Mouse (Mus musculus) cerebellum, adult 11-12 months (tissue): ENCODE data around the gene Sspo.

ENCODE experiments used
- DNase-seq: peaks from one replicate; pipeline ENCODE4 v3.0.0; 2022

Gene Sspo

DNA sequence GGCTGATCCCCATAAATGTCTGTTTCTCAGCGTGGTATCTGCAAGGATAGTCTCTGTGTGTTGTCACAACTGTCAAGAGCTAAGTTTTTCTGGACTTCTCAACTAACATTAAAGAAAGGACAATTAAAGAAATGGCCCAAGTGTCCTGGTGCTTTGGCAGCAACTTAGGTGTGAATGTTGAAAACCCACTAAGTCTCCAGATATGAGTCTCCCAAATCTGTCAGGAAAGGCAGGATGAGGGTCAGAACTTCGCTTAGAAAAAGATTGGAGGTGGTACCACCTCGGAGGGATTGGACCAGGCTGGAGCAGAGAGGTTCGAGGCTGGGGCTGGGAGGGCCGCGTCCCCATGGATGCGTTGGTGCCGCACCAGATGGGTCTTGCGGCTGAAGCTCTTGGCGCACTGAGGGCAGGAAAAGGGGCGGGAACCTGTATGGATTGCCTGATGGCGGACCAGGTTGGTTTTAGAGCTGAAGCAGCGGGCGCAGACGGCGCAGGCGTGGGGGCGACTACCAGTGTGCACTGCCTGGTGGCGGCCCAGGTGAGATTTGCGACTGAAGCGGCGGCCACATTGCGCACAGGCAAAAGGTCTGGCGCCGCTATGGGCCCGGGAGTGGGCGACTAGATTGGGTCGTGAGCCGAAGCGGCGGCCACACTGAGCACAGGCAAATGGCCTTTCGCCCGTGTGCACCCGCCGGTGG is 10.2 kb upstream of the Sspo start:
- DNase-seq: no peak

DNA sequence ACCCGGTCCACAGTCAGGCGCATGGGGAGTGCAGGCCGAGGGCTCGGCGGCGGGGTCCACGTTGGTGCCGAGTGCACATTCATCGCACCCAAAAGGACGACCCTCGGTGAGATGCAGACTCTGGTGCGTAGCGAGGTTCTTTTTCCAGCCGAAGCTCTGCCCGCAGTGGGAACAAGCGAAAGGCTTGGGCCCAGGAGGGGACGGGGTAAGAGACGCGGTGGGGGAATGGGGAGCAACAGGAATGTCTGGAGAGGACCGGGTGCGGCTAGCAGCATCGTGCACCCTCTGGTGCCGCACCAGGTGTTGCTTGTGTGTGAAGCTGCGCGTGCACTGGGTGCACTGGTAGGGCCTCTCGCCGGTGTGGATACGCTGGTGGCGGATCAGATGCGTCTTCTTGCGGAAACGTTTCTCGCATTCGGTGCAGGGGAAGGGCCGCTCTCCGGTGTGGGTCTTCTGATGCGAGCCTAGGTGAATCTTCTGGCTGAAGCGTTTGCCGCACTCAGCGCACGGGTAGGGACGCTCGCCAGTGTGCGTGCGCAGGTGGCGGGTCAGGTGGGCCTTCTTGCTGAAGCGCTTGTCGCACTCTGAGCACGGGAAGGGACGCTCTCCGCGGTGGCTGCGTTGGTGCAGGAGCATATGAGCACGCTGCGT is 9.4 kb upstream of the Sspo start:
- DNase-seq: no peak

DNA sequence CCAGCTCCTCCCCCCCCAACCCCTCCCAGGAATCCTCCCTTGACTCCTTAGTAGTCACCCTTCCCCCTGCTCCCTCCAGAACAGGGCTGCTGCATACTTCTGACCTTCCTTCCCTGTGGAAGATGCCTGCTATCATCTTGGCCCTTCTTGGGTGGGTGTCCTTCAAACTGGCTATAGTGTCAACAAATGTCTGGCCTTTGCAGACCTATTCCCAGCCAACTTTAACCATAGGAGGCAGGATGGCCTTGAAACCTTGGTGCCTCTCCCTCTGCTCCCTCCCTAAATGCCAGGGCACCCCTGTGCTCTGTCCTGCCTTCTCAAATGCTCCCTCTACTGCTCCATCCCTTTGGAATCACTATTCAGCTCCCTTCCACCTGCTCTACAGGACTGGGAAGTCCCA is 8.4 kb upstream of the Sspo start:
- DNase-seq: no peak

DNA sequence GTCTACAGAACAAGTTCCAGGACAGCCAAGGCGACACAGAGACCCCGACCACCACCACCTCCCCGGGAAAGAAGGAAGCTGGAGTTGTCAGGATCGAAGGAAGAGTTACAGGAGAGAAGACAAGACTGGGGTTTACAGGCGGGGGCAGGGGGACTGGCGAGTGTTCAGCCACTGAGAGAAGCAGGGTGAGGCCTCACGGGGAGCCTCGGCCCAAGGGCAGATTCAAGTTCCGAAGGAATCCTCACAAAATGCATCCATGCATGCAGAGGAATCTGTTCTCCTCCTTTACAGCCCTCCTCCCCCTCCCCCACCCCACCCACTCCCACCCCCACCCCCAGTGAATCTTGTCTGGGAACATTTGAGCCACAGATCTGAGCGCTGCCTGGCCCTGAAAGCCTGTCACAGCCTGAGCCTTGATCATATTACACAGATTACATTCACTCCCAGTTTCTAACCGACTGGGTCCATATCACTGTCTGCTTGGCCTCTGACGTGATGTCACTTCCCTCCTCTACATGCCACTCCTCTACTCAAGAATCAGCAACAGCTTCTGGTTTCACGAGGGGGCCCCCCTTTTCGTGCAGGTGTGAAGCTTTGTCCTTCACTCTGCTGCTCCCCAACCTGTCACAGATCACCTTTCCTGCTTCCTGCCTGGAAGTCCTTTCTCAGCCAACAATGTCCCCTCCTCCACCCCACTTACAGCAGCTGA is 7.6 kb upstream of the Sspo start:
- DNase-seq: no peak

DNA sequence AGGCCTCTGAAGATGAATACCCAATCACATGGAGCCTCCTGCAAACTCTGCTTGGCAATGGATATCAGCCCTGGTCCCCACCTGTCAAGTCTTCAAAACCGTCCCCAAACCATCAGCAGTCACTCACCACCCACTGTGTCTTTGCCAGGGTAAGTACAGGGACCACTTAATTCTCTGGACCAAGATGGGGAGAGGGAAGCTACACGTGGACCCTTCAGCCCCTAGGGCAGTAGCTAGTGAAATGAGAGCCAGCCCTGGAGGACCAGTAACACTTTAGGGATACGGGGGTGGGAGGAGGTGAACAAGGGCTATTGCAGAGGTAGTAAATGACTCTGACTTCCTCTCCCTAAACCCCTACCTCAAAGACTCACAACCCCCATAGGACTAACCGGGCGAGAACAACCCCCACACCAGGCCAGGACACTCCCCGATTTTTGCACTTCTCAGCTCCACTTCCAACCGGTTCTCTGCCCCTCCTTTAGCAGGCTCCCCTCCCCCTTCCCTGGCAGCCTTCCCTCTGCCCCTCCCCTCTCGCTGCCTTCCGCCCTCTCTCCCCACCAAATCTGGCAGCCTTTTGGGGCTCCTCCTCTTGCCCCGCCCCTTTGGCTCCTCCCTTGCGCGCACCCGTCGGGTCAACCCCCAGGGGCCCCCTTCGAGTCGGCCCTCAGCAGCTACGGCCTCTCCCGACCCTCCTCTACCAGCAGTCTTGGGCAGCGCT is 4.3 kb upstream of the Sspo start:
- peak; percentile 95 for DNase-seq

DNA sequence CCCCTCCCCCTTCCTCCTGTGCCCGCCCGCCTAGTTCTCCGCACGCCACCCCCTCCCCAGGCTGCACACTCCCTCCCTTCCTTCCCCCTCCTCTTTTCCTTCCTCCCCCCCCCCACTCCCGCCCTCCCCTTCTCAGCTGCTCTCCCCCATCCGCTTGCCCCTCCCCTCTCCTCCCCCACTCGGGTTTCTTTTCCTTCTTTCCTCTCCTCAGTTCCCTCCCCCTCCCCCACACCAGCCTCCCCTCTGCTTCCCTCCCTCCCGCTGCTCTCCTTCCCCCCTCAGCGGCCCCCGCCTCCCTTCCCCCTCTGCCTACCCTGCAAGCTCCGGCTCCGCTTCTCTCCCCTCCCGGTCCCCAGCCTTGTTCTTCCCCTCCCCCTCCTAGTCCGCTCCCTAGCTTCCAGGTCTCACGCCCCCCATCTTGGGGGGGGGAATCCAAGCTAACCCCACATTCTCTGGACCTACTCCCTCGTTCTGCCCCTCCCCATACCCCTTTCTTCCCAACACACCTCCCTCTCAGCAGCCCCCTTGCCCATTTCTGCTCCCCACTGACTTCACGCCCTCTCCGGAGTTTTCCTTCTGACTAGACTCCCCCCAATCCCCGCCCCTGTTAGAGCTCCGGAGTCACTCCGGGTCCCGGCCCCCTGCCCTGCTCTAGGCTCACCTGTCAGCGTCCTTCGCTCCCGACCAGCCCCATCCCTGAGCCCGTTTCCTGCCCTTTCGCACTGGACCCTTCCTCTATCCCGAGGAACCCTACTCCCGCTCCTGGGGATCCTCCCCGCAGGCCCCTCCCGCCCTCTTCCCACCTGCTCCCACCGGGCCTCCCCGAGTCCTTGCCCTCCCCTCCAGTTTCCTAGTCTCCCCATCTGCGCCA is 3.5 kb upstream of the Sspo start:
- peak; percentile 82 for DNase-seq

DNA sequence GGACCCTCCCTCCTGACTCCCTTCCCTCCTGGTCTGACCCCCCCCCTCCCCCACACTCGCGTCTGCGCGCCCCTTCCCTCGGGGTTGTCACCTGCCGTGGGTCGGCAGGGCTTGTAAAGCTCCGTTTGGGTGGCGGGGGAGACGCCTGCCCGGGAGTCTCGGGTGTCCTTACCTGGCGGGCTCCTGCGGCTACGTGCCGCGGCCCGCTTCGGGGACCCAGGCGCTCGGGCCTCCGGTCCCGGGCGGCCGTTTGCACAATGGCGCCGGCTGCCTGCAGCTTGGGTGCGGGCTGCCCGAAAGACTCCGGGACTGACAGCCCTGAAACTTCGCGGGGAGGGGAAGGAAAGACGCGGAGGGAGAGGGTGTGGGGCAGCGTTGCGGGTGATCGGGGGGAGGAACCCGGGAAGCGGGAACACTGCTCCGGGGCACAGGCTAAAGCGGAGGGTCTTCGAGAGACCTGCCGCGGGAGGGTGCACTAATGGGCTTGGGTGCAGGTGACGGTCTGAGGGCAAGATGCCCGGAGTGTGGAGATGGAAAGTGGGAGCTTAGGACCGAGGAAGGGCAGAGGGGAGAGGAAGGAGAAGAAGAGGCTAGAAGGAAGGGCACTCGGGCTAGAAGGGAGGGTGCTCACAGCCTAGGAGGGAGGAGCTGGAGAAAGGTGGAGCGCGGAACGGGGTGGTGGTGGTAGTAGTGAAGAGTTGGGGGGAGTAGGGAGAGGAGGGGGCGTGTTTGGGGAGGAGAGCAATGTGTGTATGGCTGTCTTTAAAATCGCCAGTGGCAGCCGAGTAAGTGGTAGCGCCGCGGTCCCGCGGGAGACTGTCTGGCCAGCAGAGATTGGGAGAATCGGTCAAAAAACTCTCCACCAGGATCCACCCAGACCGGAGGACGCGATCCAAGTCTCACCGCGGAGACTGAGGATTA is 2.6 kb upstream of the Sspo start, which contains the start of gene Zfp467:
Gene Zfp467 (minus strand): TSS at position 645 of the 921 bp plus-strand sequence.
- peak; percentile 83 for DNase-seq

DNA sequence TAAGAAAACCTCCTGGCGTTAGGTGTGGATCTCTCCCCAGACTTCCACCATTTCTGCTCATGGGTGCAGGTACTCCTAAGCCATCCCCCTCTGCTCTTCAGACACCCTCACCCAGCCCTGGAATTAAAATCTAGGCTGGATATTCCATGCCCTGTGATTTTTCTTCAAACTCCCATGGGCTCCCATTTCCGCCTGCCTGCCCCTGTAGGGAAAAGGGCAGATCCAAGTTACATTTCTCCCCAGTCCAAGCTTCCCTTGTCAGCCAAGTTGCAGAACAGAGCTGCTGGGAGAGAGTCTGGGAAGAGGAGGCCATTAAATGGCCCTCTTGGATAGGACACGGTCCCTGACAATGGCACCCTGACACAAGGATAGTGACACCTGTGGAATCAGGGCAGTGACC is 1.8 kb upstream of the Sspo start:
- no peak for DNase-seq

DNA sequence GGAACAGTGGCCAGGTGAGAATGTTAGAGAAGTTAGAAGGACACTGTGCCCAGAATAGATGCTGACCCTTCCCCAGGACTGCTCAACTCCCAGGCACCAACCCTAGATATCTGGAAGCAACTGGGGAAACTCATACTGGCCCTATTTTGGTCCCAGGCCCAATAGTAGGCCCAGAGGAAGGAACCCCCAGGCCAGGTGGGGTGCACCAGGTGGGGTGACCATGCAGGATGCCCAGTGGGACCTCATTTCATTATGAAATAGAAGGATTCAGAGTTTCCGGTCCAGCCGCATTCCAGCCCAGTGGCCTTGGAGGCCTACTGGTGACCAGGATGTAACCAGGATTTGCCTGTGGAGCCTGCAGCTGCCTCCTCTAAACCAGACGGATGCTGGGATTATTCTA is 1.1 kb upstream of the Sspo start:
- DNase-seq: peak; percentile 51

DNA sequence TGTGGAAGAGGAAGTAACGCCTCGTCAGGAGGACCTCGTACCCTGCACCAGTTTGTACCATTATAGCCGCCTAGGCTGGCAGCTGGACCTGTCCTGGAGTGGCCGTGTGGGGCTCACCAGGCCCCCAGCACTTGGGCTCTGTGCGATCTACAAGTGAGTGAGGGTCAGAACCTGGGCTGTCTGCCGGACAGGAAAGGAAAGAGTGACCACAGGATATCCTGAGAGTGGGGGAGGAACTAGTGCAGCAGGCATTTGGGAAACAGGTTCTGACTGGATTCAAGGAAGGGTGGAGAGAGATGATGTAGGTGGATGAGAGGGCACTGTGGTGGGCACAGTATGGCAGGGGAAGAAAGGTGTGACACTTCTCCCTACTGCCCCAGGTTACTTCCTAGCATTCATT is 498 bp downstream of the Sspo start:
- no peak for DNase-seq

DNA sequence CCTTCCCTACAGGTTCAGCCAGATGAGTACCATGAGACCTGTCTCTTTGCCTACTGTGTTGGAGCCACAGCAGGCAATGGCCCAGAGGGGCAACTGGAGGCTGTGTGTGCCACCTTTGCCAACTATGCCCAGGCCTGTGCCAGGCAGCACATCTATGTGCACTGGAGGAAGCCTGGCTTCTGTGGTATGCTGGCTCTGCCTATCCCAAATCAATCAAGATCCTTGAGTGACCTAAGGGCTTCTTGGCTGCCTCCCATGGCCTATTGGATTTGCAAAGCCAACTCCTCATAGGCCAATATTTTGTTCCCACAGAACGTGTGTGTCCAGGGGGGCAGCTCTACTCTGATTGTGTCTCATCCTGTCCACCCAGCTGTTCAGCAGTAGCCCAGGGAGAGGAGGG is 4.1 kb downstream of the Sspo start:
- DNase-seq: no peak

DNA sequence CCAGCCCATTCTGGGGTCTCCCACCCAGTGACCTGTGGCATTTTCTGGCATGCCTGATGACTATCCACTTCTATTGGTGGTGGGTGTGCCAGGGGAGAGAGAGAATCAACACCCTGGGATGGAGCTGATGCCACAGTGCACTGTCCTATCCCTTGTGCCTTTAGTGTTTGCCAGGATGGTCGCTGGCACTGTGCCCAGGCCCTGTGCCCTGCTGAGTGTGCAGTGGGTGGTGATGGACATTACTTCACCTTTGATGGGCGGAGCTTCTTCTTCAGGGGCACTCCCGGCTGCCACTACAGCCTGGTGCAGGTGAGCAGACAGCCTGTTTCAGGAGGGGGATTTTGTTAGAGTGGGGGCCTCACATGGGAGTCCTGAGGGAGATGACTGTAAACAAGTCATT is 4.7 kb downstream of the Sspo start:
- DNase-seq: no peak

DNA sequence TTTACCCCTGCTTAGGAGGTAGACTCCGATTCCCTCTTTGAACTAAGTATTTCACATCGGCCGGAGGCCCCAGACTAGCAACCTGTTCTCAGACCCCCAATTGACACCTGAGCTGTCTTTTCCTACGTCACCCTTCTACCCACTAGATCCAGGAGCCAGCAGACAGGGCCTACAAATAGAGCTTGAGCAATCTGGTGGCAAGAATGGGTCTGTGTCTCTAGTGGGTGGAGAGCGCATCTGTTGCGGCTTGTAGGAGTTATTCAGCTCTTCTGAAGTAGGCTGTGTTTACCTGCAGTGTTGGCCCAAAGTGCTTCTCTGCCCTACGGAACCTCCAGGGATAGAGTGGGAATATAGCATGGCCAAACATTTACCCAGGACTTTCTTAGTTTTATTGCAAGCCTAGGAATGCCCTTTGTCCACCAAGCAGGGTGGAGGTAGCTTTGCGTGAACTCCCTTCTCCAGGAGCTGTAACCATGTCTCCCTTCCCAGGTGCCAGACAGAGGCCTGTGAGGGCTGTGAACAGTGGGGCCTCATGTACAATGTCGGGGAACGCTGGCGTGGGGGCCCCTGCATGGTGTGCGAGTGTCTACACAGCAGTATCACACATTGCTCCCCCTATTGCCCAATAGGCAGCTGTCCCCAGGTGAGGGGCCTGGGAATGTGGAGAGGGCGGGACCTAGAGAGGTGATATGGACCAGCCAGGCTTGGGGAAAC is 17.1 kb downstream of the Sspo start:
- no peak for DNase-seq

DNA sequence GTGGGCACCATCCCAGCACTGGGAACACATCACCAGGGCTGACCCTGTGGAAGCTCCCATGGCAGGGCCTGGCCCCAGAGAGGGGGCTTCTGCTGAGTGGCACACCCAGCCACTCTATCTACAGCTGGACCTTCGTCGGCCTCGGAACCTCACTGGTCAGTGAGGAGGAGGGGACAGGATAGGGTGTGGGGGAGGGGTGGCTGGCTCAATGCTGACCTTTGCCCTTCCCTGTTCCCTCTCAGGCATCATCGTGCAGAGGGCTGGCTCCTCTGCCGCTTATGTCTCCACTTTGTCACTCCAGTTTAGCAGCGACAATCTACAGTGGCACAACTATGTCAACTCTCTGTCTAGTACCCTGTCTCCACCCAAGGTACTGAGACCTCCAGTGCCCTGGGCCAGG is 18.7 kb downstream of the Sspo start:
- DNase-seq: no peak

DNA sequence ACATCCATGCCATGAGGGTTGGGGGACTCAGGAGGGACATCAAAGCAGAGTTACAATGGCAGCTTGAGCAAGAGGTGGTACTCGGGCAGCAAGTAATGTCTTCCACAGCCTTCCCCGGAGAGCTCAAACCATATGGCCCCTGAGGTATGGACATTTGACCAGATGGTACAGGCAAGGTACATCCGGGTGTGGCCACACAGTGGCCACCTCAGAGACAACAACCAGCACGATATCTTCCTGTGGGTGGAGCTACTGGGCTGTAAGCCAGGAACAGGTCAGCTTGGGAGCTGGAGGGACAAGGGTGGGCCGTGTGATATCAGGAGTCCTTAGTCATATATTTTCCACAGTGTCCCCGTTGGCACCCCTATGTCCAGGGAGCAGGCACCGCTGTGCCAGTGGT is 19.5 kb downstream of the Sspo start:
- peak; percentile 57 for DNase-seq

DNA sequence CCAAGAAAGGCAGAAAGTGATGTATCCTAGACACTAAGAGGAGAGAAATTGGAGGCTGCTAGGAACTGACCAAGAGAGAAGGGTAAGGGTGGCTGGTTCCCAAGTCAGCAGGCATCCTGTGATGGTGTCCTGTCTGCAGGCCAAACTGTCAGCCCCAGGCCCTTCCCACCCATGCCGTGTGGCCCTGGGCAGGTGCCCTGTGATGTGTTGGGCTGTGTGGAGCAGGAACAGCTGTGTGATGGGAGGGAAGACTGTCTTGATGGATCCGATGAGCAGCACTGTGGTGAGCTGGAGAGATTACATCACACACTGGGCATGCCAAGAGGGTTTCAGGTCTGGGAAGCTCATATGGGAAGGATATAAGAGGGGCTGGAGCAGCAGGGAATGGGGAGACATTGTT is 22.7 kb downstream of the Sspo start:
- DNase-seq: no peak

DNA sequence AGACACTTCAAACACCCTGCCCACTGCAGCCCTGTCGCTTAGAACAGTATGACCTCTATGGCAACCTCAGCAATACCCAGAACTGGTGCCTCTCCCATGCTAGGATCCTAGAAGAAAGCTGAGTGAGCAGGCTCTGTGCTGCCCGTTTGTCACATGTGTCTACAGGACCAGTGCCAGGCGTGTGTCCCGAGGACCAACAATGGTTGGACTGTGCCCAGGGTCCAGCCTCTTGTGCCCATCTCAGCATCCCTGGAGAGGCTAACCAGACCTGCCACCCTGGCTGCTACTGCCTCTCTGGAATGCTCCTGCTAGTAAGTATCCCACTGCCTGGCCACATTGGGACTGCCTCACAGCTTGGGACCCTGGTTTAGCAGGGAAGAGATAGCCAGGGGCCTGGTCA is 30.4 kb downstream of the Sspo start:
- DNase-seq: no peak

DNA sequence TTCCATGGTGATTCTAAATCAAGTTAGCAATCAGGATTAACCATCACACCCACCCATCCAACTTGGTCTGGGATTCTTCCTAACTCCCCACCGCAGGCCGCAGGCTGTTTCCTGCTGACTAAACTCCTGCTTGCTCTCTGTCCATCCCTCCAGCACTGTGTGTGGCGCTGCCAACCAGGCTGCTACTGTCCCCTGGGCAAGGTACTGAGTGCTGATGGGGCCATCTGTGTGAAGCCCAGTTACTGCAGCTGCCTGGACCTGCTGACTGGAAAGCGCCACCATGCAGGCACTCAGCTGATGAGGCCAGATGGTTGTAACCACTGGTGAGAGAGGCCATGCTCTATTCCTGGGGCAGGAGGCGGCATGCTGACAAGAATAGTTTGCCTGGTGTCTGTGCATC is 34.5 kb downstream of the Sspo start:
- DNase-seq: no peak

DNA sequence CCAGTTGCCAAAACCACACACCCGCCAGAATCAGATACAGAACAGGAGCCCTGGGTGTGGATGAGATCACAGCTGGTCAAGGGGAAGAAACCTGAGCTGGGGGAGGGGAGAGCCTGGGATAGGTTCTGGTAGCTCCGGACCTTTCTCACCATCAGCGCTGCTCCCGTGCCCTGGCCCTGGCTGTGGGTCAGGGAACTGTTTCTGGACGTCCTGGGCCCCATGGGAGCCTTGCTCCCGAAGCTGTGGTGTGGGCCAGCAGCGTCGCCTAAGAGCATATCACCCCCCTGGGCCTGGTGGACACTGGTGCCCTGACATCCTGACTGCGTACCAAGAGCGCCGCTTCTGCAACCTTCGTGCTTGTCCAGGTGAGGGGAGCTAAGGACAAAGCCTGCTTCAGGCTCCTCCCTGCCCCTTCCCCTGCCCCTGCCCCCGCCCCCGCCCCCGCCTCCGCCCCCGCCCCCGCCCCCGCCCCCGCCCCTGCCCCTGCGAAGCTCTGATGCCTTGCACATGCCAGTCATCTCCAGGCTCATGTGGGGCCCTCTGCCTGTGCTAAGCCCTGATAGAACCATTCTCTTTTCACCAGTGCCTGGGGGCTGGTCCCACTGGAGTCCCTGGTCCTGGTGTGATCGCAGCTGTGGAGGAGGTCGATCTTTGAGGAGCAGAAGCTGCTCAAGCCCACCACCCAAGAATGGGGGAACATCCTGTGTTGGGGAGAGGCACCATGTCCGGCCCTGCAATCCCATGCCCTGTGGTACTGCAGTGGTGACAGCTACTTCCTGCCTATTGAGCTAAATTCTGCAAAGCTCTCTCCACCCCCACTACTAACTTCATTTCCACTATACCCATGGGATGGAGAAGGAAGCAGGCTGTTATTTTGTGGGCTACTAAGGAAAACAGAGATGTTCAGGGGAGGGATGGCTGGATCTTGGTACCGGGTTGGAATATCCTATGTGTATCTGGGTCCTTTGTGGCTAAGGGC is 40.0 kb downstream of the Sspo start:
- no peak for DNase-seq

DNA sequence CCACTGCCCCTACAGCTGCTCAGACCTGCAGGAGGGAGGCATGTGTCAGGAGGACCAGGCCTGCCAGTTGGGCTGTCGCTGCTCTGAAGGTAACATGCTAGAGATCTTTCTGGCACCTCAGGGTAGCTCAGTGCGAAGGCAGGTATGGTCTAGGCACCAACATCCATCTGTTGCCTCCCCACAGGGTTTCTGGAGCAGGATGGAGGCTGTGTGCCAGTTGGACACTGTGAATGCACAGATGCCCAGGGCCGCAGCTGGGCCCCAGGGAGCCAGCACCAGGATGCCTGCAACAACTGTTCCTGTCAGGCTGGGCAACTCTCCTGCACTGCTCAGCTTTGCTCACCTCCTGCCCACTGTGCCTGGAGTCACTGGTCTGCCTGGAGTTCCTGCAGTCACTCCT is 41.7 kb downstream of the Sspo start:
- DNase-seq: peak; percentile 45
